Mouse (Mus musculus) skeletal muscle tissue, postnatal 0 days (tissue): Measurements from ENCODE around the gene Scn10a. TPM values are rescaled to one million over a fixed set of nuclear protein-coding genes. Genes with fewer than 3 reads are reported as not detected.

Experiments used
- polyA plus RNA-seq: library from polyadenylated mRNA; unstranded; fragments of >200 nt; fragmentation: Nextera tagmentation; extraction: Ambion mirVana; gene quantifications from 2 replicates; pipeline ENCODE4 v1.2.1, GENCODE M21; 2015

Scn10a gene
- polyA plus RNA-seq: 0.02 TPM in 1 of 2 replicates, not detected in the other

DNA sequence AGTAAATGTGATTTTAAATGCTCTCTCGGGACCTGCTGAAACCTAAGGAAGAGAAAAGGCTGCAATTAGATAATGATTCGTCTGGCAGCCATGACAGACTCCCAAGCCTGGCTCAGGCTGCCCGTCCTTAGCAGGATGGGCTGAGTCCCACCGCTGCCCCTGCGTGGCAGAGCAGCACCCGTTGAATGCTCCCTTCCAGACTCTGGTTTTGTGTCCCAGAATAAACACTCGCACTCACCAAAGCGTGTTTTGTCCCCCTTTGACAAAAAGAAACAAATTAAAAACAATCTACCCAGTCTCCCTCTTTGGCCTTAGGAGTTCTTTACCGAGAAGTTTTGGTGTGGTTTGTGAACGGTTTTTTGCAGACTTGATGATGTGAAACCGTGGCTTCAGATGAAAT lies at the start of gene Scn10a:
Gene Scn10a (minus strand): TSS at position 101 of the 400 bp plus-strand sequence.

DNA sequence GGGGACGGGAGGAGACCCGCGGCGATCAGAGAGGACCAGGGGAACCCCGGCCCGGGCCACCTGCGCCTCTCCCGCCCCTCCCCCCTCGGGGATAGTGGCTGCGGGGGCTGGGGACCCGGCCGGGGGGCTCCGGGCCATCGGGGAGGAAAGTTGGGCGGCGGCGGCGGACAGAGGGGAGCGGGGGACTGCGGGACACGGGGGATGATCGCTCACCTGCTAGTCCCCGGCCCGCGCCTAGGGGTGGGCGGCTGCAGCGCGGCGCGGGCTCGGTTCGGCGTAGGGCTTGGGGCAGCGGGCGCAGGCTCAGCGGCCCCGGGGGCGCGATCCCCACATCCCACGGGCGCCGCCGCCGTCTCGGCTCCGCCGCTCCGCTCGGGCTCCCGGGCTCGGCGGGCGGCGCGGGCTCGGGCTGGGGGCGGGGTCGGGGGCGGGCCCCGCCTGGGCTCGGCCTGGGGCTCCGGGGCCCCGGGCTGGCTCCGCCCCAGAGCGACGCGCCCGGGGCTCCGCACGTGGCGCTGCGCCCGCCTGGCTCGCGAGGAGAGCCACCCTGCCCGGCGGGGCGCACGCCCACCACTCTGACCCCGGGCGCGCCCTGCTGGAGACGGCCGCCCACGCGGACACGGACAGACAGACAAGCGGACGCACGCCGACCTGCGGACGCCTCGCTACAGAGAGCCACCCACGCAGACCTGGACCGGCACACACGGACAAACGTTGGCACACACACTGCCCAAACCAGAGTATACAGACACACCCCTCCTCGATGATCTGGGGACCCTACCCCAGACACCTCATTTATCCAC lies 140.3 kb downstream of the Scn10a start, which contains the start of gene Scn5a:
Gene Scn5a (minus strand): TSS at position 381 of the 803 bp plus-strand sequence.

Other genes with a start within 250 kb of the Scn10a start
- 1.2 and 3.3 TPM in 2 replicates for gene Scn5a, start 140.3 kb downstream of the Scn10a start, polyA plus RNA-seq
- gene Scn11a, start 106.1 kb upstream of the Scn10a start, polyA plus RNA-seq: 0.05 TPM in 1 of 2 replicates, not detected in the other
- 13.7 and 15.1 TPM in 2 replicates for gene Wdr48, start 175.6 kb upstream of the Scn10a start, polyA plus RNA-seq
- 12.5 and 14.2 TPM in 2 replicates for gene Gorasp1, start 218.2 kb upstream of the Scn10a start, polyA plus RNA-seq
- not detected in 2 replicates for gene Ttc21a, start 218.3 kb upstream of the Scn10a start, polyA plus RNA-seq